Mouse (Mus musculus): ENCODE results near the gene Trim59. TPM values are rescaled to one million over a fixed set of nuclear protein-coding genes. Genes with fewer than 3 reads are reported as not detected.
A peak's percentile ranks its signal among the peaks of the same experiment; 100 is the strongest.

The Trim59 gene
- total RNA-seq, 2 experiments from 2014 or later: 26.0 to 69.6 TPM

GRCm38 (mm10) chr3:69005338-69006245, 39.0 kb downstream of the Trim59 start:
- peak; percentile 64 for ATAC-seq (ENCODE audit: poor library complexity, severe bottlenecking)

- peak; percentile 81 for ATAC-seq (ENCODE audit: poor library complexity, severe bottlenecking)
Measured at GRCm38 (mm10) chr3:69004437-69005337, 39.9 kb downstream of the Trim59 start, which contains the start of the genes Ift80 and Smc4. Gene Ift80 (minus strand): TSS chr3:69004570. Gene Smc4 (plus strand): TSS chr3:69004738.

GRCm38 (mm10) chr3:69004055-69004436, 40.5 kb downstream of the Trim59 start:
- no peak for ATAC-seq (ENCODE audit: poor library complexity, severe bottlenecking)

GRCm38 (mm10) chr3:69002781-69003180, 41.8 kb downstream of the Trim59 start:
- no peak for ATAC-seq (ENCODE audit: poor library complexity, severe bottlenecking)

GRCm38 (mm10) chr3:68986550-68986949, 58.0 kb downstream of the Trim59 start:
- no peak for ATAC-seq (ENCODE audit: poor library complexity, severe bottlenecking)

Other genes starting within 250 kb of the Trim59 start
- 0.09 TPM in 1 of 2 replicates, not detected in the other for gene 1110032F04Rik, start 175.2 kb downstream of the Trim59 start, total RNA-seq (2015)
- 0.57 TPM in 1 of 2 replicates, not detected in the other for gene 1110032F04Rik, start 175.2 kb downstream of the Trim59 start, total RNA-seq (2017)
- 8.0 and 10.8 TPM in 2 replicates for gene Ift80, start 40.2 kb downstream of the Trim59 start, total RNA-seq (2015)
- 13.7 and 15.2 TPM in 2 replicates for gene Ift80, start 40.2 kb downstream of the Trim59 start, total RNA-seq (2017)
- 263 and 290 TPM in 2 replicates for gene Smc4, start 40.0 kb downstream of the Trim59 start, total RNA-seq (2015)
- 541 and 545 TPM in 2 replicates for gene Smc4, start 40.0 kb downstream of the Trim59 start, total RNA-seq (2017)
- 65.3 and 67.4 TPM in 2 replicates for gene Kpna4, start 82.4 kb upstream of the Trim59 start, total RNA-seq (2015)
- 49.2 and 50.2 TPM in 2 replicates for gene Kpna4, start 82.4 kb upstream of the Trim59 start, total RNA-seq (2017)
- 0.41 TPM in 1 of 2 replicates, not detected in the other for gene Arl14, start 177.7 kb upstream of the Trim59 start, total RNA-seq (2015)
- not detected in 2 replicates for gene Arl14, start 177.7 kb upstream of the Trim59 start, total RNA-seq (2017)